Mouse (Mus musculus) testis, adult 2 months (tissue): ENCODE data around the gene Lce1a1.

Source experiments
- CTCF ChIP-seq: fragments of 200-500 bp; IDR thresholded peaks from 2 replicates; pipeline ENCODE4 v1.5.1; 2012; ENCODE audit warnings: low read depth, mild to moderate bottlenecking, inconsistent platforms, low read length, moderate library complexity; ENCODE audit not compliant: control insufficient read depth, insufficient read depth, insufficient replicate concordance
- POLR2A ChIP-seq: fragments of 200-500 bp; IDR thresholded peaks from 2 replicates; pipeline ENCODE4 v1.6.1; 2012; ENCODE audit warnings: low read depth, mild to moderate bottlenecking, inconsistent platforms, low read length, moderate library complexity; ENCODE audit not compliant: control insufficient read depth

DNA sequence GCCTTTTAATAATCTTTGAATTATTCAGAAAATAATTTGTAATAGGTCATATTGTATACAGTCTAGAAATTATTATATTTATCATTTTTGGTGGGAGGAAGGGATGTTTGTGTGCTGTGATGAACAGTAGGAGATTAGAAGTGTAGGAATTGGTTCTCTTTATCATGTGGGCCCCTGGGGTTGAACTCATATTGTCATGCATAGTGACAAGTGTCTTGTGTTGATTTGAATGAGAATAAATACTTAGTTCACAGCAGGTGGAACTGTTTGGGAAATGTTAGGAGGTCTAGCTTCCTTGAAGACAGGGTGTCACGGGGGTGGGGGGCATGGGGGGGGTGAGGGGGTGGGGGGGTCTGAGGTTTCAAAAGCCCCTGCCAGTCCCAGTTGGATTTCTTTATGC, 46.5 kb upstream of the Lce1a1 start:
- no peak for TF ChIP-seq POLR2A
- TF ChIP-seq CTCF = no peak
